Mouse (Mus musculus): ENCODE measurements around the gene Mettl7b.
"Not testable (repeated sequence)": the region's sequence is repeated elsewhere in the genome, so short reads cannot be mapped to it uniquely, and the experiment has no call there.

Gene Mettl7b

DNA sequence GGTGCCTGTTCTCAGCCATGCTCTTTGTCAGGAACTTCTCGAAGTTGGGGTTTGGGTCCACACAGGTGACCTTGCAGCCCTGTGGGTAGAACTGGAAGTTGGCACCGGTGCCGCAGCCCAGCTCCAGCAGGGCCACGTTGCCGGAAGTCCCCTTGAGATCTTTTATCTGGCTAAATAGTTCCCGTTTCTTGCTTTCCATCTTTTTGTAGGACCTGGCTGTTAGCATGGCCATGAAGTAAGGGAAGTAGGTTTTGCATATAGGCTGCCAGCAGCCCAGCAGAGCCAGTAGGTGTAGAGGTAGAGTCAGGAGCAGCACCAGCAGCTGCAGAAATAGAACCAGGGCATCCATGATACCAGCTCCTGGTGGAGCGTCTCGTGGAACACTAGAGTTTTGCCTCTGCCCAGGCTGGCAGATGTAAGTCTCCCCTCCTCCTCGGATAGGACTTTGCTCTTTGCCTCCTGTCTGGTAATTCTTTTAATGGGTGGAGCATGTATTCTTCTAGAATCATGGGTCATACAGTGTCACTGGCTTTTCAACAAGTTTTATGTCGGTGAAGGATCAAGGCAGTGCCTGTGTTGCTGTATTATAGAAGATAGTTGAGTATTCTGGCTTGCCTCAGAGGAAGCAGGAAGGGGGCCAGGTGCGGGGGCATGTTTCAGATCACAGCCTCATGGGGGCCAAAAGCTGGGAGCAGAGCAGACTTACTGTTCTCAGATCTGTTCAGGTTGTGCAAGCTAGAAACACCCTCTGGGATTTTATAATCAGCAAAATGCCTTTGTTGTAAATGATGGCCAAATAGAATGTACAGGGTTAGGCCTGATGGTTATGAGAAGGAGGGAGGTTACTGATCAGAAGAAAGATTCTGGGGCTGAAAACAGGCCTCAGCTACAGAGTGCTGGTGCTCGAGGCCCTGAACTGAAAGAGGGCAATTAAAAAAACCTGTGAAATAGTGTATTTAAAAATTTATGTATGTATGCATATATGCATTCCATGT lies at the start of gene Mettl7b:
Gene Mettl7b (minus strand): TSS at position 399 of the 995 bp plus-strand sequence.
- in situ Hi-C loops (cut with MboI, MseI): no loop called here

DNA sequence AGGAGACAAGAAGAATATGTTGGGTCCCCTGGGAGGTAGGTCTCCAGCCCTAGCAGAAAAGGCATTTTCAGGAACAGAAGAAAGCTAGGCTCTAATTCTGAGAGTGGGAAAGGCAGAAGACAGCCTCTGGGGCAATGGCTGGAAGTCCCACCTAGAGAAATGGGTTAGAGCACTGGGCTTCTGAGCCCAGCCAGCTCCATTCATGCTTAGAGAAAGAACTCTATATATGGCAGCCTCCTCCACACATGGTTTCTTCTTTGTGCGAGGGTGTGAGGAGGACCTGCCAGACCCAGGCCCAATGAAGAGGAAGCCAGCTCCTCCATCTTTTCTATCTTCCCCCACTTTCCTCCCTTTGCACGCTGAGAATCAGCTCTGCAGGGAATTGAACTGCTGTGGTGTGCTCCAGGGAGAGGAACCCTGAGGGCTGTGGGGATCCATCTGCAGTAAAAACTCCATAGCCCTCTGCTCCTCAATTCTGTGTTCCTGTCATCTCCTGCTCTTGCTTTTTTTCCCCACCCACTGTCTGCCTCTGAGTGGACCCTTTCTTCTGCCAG lies 49.6 kb upstream of the Mettl7b start, which contains the start of gene Olfr763:
Gene Olfr763 (plus strand): TSS at position 504 of the 554 bp plus-strand sequence.
- in situ Hi-C loops (cut with MboI, MseI): no loop called here

GRCm38 (mm10) chr10:129004032-129004920 lies 43.5 kb upstream of the Mettl7b start:
- in situ Hi-C loops (cut with MboI, MseI): no loop called here

DNA sequence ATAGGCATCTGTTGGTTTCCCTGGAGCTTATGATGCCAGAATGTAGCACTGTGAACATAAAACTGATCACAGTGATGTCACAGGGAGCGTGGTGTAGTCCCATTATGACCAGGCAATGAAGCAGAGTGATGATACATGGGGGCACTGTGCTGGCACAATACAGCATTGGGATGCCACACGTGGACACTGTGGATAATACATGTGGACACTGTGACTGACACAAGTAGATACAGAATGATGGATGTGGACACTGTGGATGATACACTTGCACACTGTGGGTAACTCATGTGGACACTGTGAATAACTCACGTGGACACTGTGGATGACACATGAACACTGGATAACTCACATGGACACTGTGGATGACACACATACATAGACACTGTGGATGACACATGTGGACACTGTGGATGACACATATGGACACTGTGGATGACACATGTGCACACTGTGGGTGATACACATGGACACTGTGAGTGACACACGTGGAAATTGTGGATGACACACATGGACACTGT lies 35.8 kb upstream of the Mettl7b start:
- in situ Hi-C loops (cut with MboI, MseI): no loop called here

GRCm38 (mm10) chr10:128995796-128996195 lies 35.0 kb upstream of the Mettl7b start:
- in situ Hi-C loops (cut with MboI, MseI): no loop called here

DNA sequence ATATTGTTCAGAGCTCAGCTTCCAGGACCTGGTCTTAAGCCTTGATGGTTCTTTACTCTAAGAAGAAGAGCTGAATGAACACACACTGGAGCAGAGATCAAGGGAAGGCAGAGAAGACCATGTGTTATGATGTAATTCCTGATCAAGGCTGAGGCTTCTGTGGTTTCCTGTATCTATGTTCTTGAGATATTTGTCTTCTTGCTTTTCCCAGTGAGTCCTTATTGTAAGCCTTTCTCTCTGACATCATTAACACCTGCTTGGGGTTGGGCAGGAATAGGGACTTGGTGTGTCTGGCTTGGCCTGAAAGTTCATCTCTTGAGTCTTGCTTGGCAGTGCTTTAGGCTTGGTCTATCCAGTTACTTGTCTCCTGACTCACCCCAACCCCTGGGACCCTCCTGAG lies 30.2 kb upstream of the Mettl7b start:
- in situ Hi-C loops (cut with MboI, MseI): no loop called here

DNA sequence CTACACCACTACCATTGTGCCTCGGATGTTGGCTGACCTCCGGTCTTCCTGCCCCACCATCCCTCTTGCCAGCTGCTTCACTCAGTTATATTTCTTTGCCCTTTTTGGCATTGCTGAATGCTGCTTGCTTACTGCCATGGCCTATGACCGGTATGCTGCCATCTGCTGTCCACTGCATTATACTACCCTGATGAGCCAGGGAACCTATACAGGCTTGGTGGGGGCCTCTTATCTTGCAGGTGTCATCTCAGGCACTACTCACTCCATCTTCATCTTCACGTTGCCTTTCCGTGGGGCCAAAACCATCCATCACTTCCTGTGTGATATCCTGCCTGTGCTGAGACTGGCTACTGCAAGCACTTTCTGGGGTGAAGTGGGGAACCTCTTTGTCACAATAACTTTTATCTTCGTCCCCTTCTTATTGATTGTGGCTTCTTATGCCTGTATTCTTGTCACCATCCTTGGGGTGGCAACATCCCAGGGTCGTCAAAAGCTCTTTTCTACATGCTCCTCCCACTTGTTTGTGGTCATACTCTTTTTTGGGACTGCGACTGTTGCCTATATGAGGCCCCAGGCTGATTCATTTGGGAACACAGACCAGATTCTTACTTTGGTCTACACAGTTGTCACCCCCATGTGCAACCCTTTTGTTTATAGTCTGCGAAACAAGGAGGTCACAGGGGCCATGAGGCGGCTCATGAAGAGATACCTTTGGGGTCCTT lies 29.5 kb upstream of the Mettl7b start:
- in situ Hi-C loops (cut with MboI, MseI): not testable (repeated sequence)

- in situ Hi-C loops (cut with MboI, MseI): not testable (repeated sequence)
Observed at GRCm38 (mm10) chr10:128989131-128989530, 28.3 kb upstream of the Mettl7b start, which contains the start of gene Olfr9. Olfr9 (plus strand) TSS chr10:128989431.

GRCm38 (mm10) chr10:128980644-128981365 lies 20.0 kb upstream of the Mettl7b start:
- in situ Hi-C loops (cut with MboI, MseI): no loop called here

GRCm38 (mm10) chr10:128977522-128978114 lies 16.8 kb upstream of the Mettl7b start:
- in situ Hi-C loops (cut with MboI, MseI): no loop called here

DNA sequence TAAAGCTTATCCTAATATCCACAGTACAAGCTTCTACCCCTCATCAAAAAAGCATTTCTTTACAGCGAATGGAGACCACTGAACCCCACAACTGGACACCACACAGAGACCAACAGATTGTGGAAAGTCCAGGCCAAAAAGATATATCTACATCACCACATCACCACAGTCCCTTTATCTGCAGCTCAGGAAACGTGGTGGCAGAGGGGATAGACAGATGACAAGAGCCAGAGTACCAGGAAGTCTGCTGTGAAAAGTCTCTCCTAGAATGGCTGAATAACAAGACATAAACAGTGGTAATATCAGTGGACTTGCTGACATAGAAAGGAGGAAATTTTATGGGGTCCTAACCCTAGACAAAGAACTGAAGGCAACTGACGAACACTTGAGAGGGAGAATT lies 15.6 kb upstream of the Mettl7b start:
- in situ Hi-C loops (cut with MboI, MseI): no loop called here

GRCm38 (mm10) chr10:128972841-128973240 lies 12.1 kb upstream of the Mettl7b start:
- in situ Hi-C loops (cut with MboI, MseI): no loop called here

GRCm38 (mm10) chr10:128970740-128971250 lies 10.0 kb upstream of the Mettl7b start:
- in situ Hi-C loops (cut with MboI, MseI): no loop called here

- in situ Hi-C loops (cut with MboI, MseI): no loop called here
Observed at GRCm38 (mm10) chr10:128968341-128968749, 7.6 kb upstream of the Mettl7b start.

- in situ Hi-C loops (cut with MboI, MseI): no loop called here
Observed at GRCm38 (mm10) chr10:128965871-128966270, 5.1 kb upstream of the Mettl7b start.

DNA sequence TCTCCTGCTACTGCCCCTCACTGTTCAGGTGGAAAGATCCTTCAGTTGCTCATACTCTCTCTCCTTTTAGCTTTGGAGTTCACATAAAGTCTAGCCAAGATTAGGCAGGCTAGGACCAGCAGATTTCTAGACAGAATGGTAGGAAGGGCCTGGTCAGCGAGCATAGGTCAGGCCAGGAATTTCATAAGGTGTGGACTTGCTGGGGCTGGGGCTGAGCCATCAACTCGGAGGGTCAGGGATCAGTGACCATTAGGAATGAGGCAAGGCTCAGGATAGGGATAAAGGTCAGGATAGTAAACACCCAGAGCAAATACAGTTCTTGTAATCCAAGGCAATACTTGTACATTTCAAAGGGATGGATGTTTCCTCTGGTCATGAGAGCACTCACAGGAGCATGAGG lies 4.2 kb upstream of the Mettl7b start:
- in situ Hi-C loops (cut with MboI, MseI): no loop called here

- in situ Hi-C loops (cut with MboI, MseI): no loop called here
Observed at GRCm38 (mm10) chr10:128960142-128960541, 646 bp downstream of the Mettl7b start.

- in situ Hi-C loops (cut with MboI, MseI): no loop called here
Observed at GRCm38 (mm10) chr10:128958340-128958739, 2.4 kb downstream of the Mettl7b start.

DNA sequence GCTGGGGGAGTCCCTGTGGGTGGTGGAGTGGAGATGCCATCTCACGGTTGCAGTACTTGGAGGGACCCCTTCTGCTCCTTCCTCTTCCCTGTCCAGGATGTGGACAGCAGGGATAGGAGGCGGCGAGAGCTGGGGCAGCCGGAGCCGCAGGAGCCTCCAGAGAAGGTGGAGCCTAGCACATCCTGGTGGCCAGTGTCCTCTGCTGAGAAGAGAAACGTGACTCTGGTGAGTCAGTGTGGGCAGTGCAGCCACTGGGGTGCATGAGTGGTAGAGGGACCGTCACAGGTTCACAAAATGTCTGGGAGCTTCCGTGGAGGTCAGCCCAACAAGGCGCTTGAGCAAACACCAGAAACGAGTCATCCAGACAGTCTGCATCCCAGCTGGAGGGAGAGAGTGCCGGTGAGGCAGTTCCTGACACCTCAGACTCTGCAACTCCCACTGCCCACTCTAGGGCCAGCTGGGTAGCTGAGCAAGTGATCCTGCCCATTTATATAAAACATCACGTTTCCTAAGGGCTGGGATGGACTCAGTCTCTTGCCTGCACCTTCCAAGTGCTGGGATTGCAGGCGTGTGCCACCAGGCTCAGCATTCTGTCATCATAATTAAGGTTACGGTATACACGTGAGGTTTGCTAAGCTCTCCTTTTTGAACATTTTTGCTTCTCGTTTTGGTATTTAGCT lies 10.4 kb downstream of the Mettl7b start:
- in situ Hi-C loops (cut with MboI, MseI): no loop called here

Measured in T-helper 1 cell (primary cell).